Mouse (Mus musculus) heart, adult 2 months (tissue): Measurements from ENCODE around the gene Zbtb40.

Source experiments
- CTCF ChIP-seq: fragments of 200-600 bp; IDR thresholded peaks from 2 replicates; pipeline ENCODE4 v1.8.1; 2022; ENCODE audit warnings: antibody characterized with exemption, mild to moderate bottlenecking, moderate library complexity
- POLR2A ChIP-seq: fragments of 200-500 bp; IDR thresholded peaks from 2 replicates; pipeline ENCODE4 v1.6.1; 2011; ENCODE audit warnings: mild to moderate bottlenecking, low read depth, low read length, control low read depth; ENCODE audit not compliant: insufficient read depth

DNA sequence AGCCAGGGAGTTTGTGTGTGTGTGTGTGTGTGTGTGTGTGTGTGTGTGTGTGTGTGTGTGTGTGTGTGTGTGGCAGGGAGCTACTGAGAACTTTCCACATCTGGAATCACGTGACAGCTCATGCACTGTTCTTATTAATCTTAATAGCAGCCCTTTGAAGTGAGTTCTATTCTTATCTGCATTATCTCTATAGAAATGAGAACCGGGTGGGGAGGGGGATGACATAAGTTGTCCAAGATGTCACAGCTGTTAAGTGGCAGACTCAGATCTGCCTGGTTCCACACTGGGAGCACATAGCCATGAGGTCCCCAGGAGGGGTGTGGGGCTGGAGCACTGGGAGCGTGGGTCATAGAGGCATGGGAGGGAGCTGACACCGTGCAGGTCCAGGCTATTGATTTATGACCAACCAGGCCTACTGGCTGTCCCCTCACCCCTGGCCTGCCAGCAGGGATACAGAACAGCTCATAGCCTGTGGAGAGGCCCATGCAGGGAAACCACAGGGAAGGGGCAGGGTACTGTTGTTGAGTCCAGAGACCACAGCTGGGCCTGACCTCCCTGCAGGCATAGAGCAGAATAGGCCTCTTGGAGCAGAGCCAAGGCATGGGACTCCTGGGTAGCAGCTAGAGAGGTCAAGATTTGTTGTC, 86.8 kb downstream of the Zbtb40 start:
- TF ChIP-seq POLR2A (no peak), CTCF (no peak)
